Mouse (Mus musculus): ENCODE data around the gene Gfpt2. TPM values are rescaled to one million over a fixed set of nuclear protein-coding genes. Genes with fewer than 3 reads are reported as not detected.
A peak's percentile ranks its signal among the peaks of the same experiment; 100 is the strongest.
"Not testable (repeated sequence)": the region's sequence is repeated elsewhere in the genome, so short reads cannot be mapped to it uniquely, and the experiment has no call there.

The Gfpt2 gene
- polyA plus RNA-seq, 1 experiment from 2014 or later, result 13.2 TPM

- no peaks in the 10 kb centered on the region for H3K36me3 ChIP-seq (ENCODE audit: insufficient read depth, low read length)
- peak; percentile 94 for ATAC-seq (ENCODE audit: low FRiP score, low TSS enrichment)
- H3K27ac ChIP-seq (ENCODE audit: low read length), result peak overlapping the region; percentile 90
- peak overlapping the region; percentile 47 for H3K9ac ChIP-seq (replicated peaks; ENCODE audit: low read length)
- WGBS, result 22% methylated on average over 7 of the region's 8 CpGs
- H3K27me3 ChIP-seq (ENCODE audit: insufficient read depth, low read length), result no peaks in the 10 kb centered on the region
- H3K4me2 ChIP-seq (replicated peaks; ENCODE audit: low read depth, low read length), result peak overlapping the region; percentile 29
- H3K4me3 ChIP-seq (ENCODE audit: low read length), result no peak overlapping the region
- H3K9me3 ChIP-seq (ENCODE audit: low read length), result no peaks in the 10 kb centered on the region
- peaks cover 19% of the 10 kb centered on the region for H3K4me1 ChIP-seq (ENCODE audit: insufficient read depth, low read length)
Measured at GRCm38 (mm10) chr11:49764639-49765299, 29.2 kb upstream of the Gfpt2 start.

DNA sequence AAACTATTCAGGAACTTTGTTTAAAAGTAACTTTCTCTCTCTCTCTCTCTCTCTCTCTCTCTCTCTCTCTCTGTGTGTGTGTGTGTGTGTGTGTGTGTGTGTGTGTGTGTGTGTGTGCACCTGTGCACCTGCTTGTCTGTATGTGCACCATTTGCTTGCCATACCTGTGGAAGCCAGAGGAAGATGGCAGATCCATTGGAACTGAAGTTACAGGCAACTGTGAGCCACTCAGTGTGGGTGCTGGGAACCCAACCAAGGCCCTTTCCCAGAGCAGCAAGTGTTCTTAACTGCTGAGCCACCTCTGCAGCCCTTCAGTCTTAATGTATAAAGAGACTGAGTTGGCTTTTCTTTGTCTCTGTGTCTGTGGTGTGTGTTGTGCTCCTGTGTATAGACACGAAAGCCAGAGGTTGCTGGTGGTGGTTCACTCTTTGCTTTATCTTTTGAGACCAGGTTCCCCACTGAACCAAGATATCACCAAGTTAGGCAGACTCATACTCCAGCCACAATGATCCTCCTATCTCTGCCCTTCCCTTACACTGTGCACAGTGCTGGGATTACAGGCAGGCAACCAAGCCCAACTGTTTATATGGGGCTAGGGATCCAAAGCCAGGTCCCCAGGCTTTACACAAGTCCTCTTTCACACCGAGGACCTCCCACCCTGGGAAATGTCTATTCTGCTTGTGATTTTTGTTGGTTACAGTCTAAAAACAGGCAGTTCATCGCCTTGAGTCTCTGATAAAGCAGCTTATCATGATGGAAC lies 28.4 kb upstream of the Gfpt2 start:
- H3K36me3 ChIP-seq (ENCODE audit: insufficient read depth, low read length), result no peaks in the 10 kb centered on the region
- H3K4me1 ChIP-seq (ENCODE audit: insufficient read depth, low read length), result peaks cover 19% of the 10 kb centered on the region
- no peak overlapping the region for H3K4me3 ChIP-seq (ENCODE audit: low read length)
- H3K4me2 ChIP-seq (replicated peaks; ENCODE audit: low read depth, low read length), result no peak overlapping the region
- 85% methylated on average over 3 of the region's 3 CpGs for WGBS
- no peaks in the 10 kb centered on the region for H3K9me3 ChIP-seq (ENCODE audit: low read length)
- no peak overlapping the region for H3K27ac ChIP-seq (ENCODE audit: low read length)
- no peaks in the 10 kb centered on the region for H3K27me3 ChIP-seq (ENCODE audit: insufficient read depth, low read length)
- no peak overlapping the region for H3K9ac ChIP-seq (replicated peaks; ENCODE audit: low read length)
- no peak for ATAC-seq (ENCODE audit: low FRiP score, low TSS enrichment)

DNA sequence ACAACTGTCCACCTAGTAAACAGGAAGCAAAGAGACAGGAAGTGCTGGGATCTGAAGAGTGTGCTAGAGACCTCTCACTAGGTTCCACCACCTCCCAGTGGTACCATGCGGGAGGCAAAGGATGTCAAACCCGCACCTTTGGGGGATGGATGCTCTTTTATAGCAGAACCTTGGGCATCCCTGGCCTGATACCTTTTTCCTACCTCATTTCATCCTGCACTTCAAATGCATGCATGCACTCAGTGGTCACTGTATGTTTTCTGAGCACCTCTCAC lies 27.9 kb upstream of the Gfpt2 start:
- Histone ChIP-seq H3K9me3 (ENCODE audit: low read length) (no peaks in the 10 kb centered on the region), H3K4me2 (replicated peaks; ENCODE audit: low read depth, low read length) (no peak overlapping the region), H3K27me3 (ENCODE audit: insufficient read depth, low read length) (no peaks in the 10 kb centered on the region), H3K4me3 (ENCODE audit: low read length) (no peak overlapping the region), H3K9ac (replicated peaks; ENCODE audit: low read length) (no peak overlapping the region), H3K36me3 (ENCODE audit: insufficient read depth, low read length) (no peaks in the 10 kb centered on the region), H3K4me1 (ENCODE audit: insufficient read depth, low read length) (peaks cover 19% of the 10 kb centered on the region), H3K27ac (ENCODE audit: low read length) (no peak overlapping the region)
- no peak for ATAC-seq (ENCODE audit: low FRiP score, low TSS enrichment)
- WGBS, result 93% methylated on average over 2 of the region's 2 CpGs

DNA sequence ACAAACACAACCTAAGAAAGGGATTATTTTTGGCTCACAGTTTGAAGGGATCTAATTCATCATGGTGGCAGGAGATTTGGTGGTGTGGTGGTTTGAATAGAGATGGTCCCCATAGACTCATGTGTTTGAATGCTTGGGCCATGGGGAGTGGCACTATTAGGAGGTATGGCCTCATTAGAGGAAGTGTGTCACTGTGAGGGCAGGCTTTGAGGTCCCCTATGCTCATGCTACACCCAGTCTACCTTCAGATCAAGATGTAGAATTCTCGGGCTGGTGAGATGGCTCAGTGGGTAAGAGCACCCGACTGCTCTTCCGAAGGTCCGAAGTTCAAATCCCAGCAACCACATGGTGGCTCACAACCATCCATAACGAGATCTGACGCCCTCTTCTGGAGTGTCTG lies 26.5 kb upstream of the Gfpt2 start:
- not testable (repeated sequence) for H3K9ac ChIP-seq (replicated peaks; ENCODE audit: low read length); H3K4me3 ChIP-seq (ENCODE audit: low read length); H3K36me3 ChIP-seq (ENCODE audit: insufficient read depth, low read length); H3K27me3 ChIP-seq (ENCODE audit: insufficient read depth, low read length); H3K9me3 ChIP-seq (ENCODE audit: low read length); H3K4me2 ChIP-seq (replicated peaks; ENCODE audit: low read depth, low read length); ATAC-seq (ENCODE audit: low FRiP score, low TSS enrichment); H3K27ac ChIP-seq (ENCODE audit: low read length)
- WGBS, result 96% methylated on average over 3 of the region's 6 CpGs
- peaks cover 19% of the 10 kb centered on the region for H3K4me1 ChIP-seq (ENCODE audit: insufficient read depth, low read length)

GRCm38 (mm10) chr11:49768781-49769180 lies 25.2 kb upstream of the Gfpt2 start:
- Histone ChIP-seq H3K4me3 (ENCODE audit: low read length) (no peak overlapping the region), H3K4me1 (ENCODE audit: insufficient read depth, low read length) (peaks cover 13% of the 10 kb centered on the region), H3K27me3 (ENCODE audit: insufficient read depth, low read length) (no peaks in the 10 kb centered on the region), H3K9ac (replicated peaks; ENCODE audit: low read length) (no peak overlapping the region), H3K9me3 (ENCODE audit: low read length) (no peaks in the 10 kb centered on the region), H3K36me3 (ENCODE audit: insufficient read depth, low read length) (no peaks in the 10 kb centered on the region), H3K4me2 (replicated peaks; ENCODE audit: low read depth, low read length) (no peak overlapping the region), H3K27ac (ENCODE audit: low read length) (no peak overlapping the region)
- WGBS, result 99% methylated on average over 5 of the region's 5 CpGs
- ATAC-seq (ENCODE audit: low FRiP score, low TSS enrichment), result no peak

DNA sequence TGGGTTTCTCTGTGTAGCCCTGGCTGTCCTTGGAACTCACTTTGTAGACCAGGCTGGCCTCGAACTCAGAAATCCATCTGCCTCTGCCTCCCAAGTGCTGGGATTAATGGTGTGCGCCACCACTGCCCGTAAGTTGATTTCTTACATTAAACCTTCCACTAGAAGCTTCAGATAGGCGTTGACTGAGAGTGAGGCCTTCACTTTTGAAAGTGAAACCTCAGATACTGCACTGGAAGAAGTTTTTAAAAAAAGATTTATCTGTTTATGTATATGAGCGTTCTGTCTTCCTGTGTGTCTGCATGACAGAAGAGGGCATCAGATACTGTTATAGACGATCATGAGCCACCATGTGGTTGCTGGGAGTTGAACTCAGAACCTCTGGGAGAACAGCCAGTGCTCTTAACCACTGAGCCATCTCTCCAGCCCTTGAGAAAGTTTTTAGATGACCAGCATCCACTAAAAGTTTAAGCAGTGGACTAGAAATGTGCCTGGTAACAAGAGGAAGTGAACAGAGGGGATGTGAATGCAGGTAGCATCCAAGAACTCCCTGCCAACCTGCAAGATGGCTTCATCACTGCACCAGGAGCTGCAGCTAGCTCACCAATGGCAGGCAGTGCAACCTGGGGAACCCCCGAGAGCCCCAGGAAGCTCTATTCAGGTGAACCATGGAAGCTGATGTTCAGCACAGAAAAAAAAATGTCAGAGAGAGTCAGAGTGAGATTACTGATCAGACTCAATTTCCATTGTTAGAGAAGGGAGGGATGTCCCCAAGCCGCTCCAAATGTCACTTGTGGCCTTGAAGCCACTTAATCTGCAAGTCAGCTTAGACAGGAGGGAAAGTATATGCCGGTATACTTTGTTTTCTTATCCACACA lies 23.1 kb upstream of the Gfpt2 start:
- Histone ChIP-seq H3K4me1 (ENCODE audit: insufficient read depth, low read length) (0 out of 2 replicates have a peak, but pooled peaks cover 2% of the 10 kb centered on the region), H3K27me3 (ENCODE audit: insufficient read depth, low read length) (no peaks in the 10 kb centered on the region), H3K4me3 (ENCODE audit: low read length) (no peak overlapping the region), H3K36me3 (ENCODE audit: insufficient read depth, low read length) (no peaks in the 10 kb centered on the region), H3K4me2 (replicated peaks; ENCODE audit: low read depth, low read length) (no peak overlapping the region), H3K27ac (ENCODE audit: low read length) (no peak overlapping the region), H3K9ac (replicated peaks; ENCODE audit: low read length) (no peak overlapping the region), H3K9me3 (ENCODE audit: low read length) (no peaks in the 10 kb centered on the region)
- WGBS, result 80% methylated on average over 9 of the region's 9 CpGs
- no peak for ATAC-seq (ENCODE audit: low FRiP score, low TSS enrichment)

- no peaks in the 10 kb centered on the region for H3K9me3 ChIP-seq (ENCODE audit: low read length)
- no peak overlapping the region for H3K27ac ChIP-seq (ENCODE audit: low read length)
- H3K36me3 ChIP-seq (ENCODE audit: insufficient read depth, low read length), result no peaks in the 10 kb centered on the region
- H3K27me3 ChIP-seq (ENCODE audit: insufficient read depth, low read length), result no peaks in the 10 kb centered on the region
- no peak overlapping the region for H3K4me2 ChIP-seq (replicated peaks; ENCODE audit: low read depth, low read length)
- H3K4me1 ChIP-seq (ENCODE audit: insufficient read depth, low read length), result 0 out of 2 replicates have a peak, but pooled peaks cover 3% of the 10 kb centered on the region
- H3K4me3 ChIP-seq (ENCODE audit: low read length), result no peak overlapping the region
- no peak for ATAC-seq (ENCODE audit: low FRiP score, low TSS enrichment)
- no peak overlapping the region for H3K9ac ChIP-seq (replicated peaks; ENCODE audit: low read length)
- 67% methylated on average over 5 of the region's 5 CpGs for WGBS
Measured at GRCm38 (mm10) chr11:49772251-49772650, 21.7 kb upstream of the Gfpt2 start.

GRCm38 (mm10) chr11:49774894-49775293 lies 19.1 kb upstream of the Gfpt2 start:
- no peaks in the 10 kb centered on the region for H3K36me3 ChIP-seq (ENCODE audit: insufficient read depth, low read length)
- 70% methylated on average over 4 of the region's 4 CpGs for WGBS
- no peak for ATAC-seq (ENCODE audit: low FRiP score, low TSS enrichment)
- H3K27ac ChIP-seq (ENCODE audit: low read length), result no peak overlapping the region
- H3K4me1 ChIP-seq (ENCODE audit: insufficient read depth, low read length), result 0 out of 2 replicates have a peak, but pooled peaks cover 3% of the 10 kb centered on the region
- no peak overlapping the region for H3K4me2 ChIP-seq (replicated peaks; ENCODE audit: low read depth, low read length)
- H3K9me3 ChIP-seq (ENCODE audit: low read length), result no peaks in the 10 kb centered on the region
- H3K27me3 ChIP-seq (ENCODE audit: insufficient read depth, low read length), result no peaks in the 10 kb centered on the region
- no peak overlapping the region for H3K9ac ChIP-seq (replicated peaks; ENCODE audit: low read length)
- H3K4me3 ChIP-seq (ENCODE audit: low read length), result no peak overlapping the region

- ATAC-seq (ENCODE audit: low FRiP score, low TSS enrichment), result no peak
- H3K27me3 ChIP-seq (ENCODE audit: insufficient read depth, low read length), result no peaks in the 10 kb centered on the region
- whole genome bisulfite sequencing, result 82% methylated on average over 6 of the region's 6 CpGs
- H3K4me3 ChIP-seq (ENCODE audit: low read length), result no peak overlapping the region
- H3K9me3 ChIP-seq (ENCODE audit: low read length), result no peaks in the 10 kb centered on the region
- no peaks in the 10 kb centered on the region for H3K36me3 ChIP-seq (ENCODE audit: insufficient read depth, low read length)
- H3K4me2 ChIP-seq (replicated peaks; ENCODE audit: low read depth, low read length), result no peak overlapping the region
- H3K9ac ChIP-seq (replicated peaks; ENCODE audit: low read length), result no peak overlapping the region
- 0 out of 2 replicates have a peak, but pooled peaks cover 3% of the 10 kb centered on the region for H3K4me1 ChIP-seq (ENCODE audit: insufficient read depth, low read length)
- H3K27ac ChIP-seq (ENCODE audit: low read length), result no peak overlapping the region
Measured at GRCm38 (mm10) chr11:49778844-49779243, 15.1 kb upstream of the Gfpt2 start.

Data from kidney, embryonic 16.5 days (tissue).